Mouse (Mus musculus) heart, adult 2 months (tissue): ENCODE data around the gene Camsap2.
A peak's percentile ranks its signal among the peaks of the same experiment; 100 is the strongest.

Experiments
- CTCF ChIP-seq: fragments of 200-600 bp; IDR thresholded peaks from 2 replicates; pipeline ENCODE4 v1.8.1; 2022; ENCODE audit warnings: antibody characterized with exemption, mild to moderate bottlenecking, moderate library complexity
- EP300 ChIP-seq: fragments of 200-500 bp; IDR thresholded peaks from 2 replicates; pipeline ENCODE4 v1.6.1; 2011; ENCODE audit warnings: low read depth, low read length, control low read depth; ENCODE audit not compliant: insufficient read depth
- POLR2A ChIP-seq: fragments of 200-500 bp; IDR thresholded peaks from 2 replicates; pipeline ENCODE4 v1.6.1; 2011; ENCODE audit warnings: mild to moderate bottlenecking, low read depth, low read length, control low read depth; ENCODE audit not compliant: insufficient read depth

DNA sequence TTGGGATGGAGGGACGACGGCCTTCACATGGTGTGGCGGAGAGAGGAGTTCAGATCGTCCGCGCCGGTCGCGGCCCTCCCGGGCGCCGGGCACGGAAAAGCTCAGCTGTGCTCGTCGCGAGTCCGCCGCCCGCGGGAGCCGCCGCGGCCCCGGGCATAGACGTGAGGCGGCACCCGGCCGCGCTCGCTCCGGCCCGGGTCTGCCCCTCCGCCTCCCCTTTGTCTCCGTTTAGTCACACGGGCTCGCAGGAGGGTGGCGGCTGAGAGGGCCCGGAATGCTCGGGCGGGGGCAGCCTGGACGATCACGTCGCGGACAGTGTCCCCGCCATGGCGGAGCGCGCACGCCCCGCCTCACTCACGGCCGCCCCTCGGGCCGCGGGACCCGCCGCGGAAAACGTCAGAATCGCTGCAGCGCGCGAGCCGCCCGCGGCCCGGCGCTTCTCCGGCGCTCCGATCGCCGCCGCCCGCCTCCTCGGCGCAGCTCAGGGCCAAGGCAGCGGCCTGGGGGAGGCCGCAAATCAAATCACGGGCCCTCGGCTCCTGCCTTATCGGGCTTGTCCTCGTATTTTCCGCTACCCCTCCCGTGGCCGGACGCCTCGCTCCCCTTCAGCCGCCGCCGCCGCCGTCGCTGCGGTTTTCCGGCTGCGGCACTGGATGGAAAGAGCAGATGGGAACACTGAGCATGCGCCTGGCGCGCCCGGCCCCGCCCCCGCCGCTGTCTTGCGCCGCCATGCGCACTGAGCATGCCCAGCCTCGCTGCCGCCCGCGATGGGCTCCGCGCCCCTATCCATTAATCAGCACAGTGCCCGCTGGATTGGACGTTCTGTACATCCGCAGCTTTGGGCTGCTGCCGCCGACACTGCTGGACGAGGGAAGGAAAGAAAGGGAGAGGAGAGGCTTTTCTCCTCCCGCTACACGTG lies at the start of gene Camsap2:
- peak; percentile 25 for TF ChIP-seq CTCF
- peak; percentile 80 for TF ChIP-seq POLR2A
- TF ChIP-seq EP300, result 0 out of 2 replicates have a peak, but pooled peaks have one; percentile 18
